Mouse (Mus musculus): ENCODE data around the gene Siah1a.

- TF ChIP-seq CTCF (IDR thresholded peaks at IDR 0.05; ENCODE audit: control insufficient read depth, insufficient read depth, insufficient replicate concordance, low read depth, low read length) = no peak
- no peak for TF ChIP-seq POLR2A (IDR thresholded peaks at IDR 0.05; ENCODE audit: control insufficient read depth, low read depth, low read length)
Measured at GRCm38 (mm10) chr8:86698811-86699421, 46.8 kb downstream of the Siah1a start.

Data from testis, adult 2 months (tissue).